Mouse (Mus musculus) urinary bladder, postnatal 25 days (tissue): Measurements from ENCODE around the gene Sppl3.
"Not testable (repeated sequence)": the region's sequence is repeated elsewhere in the genome, so short reads cannot be mapped to it uniquely, and the experiment has no call there.

Source experiments
- DNase-seq: peaks from one replicate; pipeline ENCODE4 v3.0.0; 2022; ENCODE audit warnings: low spot score

The Sppl3 gene

DNA sequence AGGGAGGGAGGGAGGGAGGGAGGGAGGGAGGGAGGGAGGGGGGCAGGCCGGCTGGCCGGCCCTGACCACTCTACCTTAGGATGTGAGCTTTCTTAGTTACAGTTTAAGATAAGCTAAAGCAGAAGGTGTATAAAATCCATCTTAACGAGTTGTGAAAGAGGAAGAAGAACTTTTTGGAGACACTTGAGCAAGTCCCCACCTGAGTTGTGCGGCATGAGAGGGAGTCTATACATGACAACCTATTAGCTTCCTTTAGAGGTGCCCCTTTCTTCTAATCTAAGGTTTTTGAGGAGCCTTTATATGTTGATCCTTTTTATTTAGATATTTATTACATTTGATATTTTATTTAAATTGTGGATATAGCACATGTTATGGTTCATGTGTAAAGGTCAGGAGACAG, 32.7 kb downstream of the Sppl3 start:
- DNase-seq = no peak

DNA sequence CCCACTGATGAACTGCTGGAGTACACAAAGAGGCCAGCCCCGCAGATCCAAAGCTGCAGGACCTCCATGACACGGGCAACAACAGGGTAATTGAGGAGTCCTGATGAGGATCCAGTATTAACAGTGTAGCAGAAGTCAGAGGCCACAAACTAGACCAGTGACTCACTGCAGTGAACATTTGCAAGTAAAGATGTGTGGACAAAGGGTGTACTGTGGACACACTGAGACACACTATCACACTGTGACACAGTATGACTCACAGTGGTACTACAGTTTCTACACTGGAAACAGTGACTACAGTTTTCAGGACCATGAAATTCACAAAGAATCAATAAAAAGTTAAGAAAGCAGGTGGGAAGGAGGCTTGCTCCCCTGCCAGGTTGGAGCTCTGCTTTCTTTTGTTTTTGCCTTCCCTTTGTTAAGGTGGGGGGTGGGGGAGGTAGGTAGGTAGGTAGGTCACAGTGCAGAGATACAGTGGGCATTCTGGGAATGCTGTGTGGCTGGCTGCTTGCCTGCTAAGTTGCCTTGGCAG, 34.3 kb downstream of the Sppl3 start:
- no peak for DNase-seq

DNA sequence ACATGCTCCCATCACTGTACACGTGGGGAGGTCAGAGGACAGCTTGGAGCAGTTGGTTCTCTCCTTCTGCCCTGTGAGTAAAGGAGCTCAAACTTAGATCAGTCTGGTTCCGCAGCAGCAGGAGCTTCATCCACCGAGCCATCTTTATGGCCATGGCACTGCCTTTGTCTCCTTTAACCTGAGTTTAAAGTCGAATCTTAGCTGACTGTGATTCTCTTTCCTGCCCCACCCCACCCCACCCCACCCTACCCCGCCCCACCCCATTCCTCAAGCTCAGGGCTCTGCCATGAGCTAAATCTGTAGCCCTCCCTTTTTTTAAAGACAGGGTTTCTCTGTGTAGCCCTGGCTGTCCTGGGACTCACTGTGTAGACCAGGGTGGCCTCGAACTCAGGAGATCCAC, 38.8 kb downstream of the Sppl3 start:
- no peak for DNase-seq

DNA sequence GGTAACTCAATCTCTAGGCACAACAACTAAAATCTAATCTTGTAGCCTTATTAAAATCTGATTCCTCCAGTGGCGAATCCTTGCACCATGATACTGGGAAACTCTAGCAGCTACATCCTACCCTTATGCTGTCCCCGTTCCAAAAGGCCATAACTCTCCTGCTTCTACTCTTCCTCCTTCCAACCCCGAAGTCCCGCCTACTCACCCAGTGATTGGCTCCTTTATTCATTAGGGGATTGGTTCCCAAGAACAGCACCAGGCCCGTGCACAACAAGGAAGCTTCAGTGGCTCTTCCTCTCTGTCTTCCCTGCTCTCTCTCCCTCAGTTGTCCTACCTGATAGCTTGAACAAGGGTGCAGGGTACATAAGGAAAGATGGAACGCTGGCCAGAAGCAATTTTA, 39.8 kb downstream of the Sppl3 start:
- DNase-seq = no peak

- DNase-seq = no peak
These were observed 41.6 kb downstream of the Sppl3 start for GRCm38 (mm10) chr5:115052546-115052945.

DNA sequence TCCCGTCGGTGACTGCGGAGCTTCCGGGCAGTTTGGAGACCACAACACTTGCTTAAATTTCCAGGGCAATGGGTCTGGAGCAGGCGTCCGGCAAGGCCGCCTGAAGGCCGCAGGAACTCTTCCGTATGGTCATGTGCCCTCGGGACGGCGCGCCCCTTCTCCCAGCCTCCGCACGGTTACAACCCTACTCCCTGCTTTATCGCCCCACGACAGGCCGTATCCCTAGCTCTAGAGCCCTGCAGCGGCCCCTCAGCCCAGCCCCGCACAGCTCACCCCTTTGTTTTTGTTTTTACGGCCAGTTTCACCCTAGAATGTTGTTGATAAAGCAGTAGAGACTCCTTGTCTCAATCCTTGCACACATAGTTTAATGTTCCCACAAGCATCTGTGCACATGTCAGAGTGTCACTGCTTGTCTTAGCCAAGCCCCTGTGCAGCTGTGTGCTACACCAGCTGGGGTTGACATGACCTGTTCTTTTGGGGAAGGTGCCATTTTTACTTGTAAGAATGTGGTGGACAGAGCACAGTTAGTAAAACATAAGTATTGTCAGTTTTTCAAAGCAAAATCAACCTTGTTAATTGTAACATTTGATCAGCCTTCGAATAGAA, 43.0 kb downstream of the Sppl3 start:
- DNase-seq = no peak

GRCm38 (mm10) chr5:115055418-115055817, 44.5 kb downstream of the Sppl3 start:
- no peak for DNase-seq

GRCm38 (mm10) chr5:115057153-115057552, 46.2 kb downstream of the Sppl3 start:
- no peak for DNase-seq

- no peak for DNase-seq
These were observed 47.8 kb downstream of the Sppl3 start for GRCm38 (mm10) chr5:115058584-115059297.

DNA sequence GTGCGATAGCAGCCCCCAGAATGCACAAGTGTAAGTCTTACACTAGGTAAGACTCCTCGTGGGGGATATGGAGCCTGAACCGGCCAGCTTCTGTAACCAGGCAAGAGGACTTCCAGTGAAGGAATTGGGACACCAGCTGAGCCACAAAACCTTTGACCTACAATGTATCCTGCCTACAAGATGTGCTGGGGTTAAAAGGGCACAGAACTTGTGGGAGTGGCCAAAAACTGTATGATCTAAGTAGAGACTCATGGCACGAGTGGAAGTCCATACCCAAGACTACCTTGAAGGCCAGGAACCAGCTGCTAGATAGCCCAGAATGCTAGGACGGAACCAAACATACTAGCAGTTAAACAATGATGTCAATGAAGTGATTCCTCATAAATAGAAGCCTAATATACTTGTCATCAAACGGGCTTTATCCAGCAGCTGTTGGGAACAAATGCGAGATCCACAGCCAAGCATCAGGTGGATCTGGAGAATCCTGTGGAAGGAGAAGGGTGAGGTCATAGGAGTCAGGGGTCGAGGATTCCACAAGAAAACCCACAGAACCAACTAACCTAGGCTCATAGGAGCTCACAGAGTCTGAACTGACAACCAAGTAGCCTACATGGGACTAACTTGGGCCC, 49.2 kb downstream of the Sppl3 start:
- DNase-seq = no peak

DNA sequence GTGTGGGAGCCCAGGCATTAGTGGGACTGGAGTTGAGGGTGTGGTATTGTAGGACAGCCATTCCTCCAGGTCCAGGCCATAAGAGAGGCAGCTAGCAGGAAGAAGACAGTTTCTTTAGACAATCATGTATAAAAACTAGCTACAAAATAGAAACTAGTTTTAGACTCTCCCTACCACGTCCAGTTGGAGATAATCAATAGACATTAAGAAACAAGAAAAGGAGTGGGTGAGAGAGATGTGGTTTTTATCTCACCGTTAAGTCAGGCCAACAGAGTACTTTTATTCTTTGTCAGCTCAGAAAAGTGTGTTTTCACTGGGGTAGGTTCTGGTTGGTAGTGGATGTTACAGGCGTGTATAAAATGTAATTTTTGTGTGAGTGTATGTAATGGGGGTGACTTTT, 50.0 kb downstream of the Sppl3 start:
- DNase-seq = no peak

DNA sequence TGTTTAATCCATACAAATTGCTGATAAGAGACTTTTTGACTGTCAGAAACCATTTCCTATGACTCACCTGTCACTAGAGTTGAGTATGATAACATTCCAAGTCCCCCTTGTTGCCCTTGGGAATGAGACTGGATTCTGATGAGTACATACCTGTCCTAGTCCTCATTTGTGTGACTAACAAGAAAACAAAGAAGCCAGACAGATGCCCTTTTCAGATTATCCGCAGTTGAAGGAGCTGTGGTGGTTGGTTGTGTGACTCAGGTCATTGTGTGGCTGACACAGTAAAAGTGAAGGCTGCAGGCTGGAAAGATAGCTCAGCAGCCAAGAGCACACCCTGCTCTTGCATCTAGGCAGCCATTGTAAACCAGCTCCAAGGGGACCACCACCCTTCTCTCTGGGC, 51.6 kb downstream of the Sppl3 start:
- DNase-seq = no peak

DNA sequence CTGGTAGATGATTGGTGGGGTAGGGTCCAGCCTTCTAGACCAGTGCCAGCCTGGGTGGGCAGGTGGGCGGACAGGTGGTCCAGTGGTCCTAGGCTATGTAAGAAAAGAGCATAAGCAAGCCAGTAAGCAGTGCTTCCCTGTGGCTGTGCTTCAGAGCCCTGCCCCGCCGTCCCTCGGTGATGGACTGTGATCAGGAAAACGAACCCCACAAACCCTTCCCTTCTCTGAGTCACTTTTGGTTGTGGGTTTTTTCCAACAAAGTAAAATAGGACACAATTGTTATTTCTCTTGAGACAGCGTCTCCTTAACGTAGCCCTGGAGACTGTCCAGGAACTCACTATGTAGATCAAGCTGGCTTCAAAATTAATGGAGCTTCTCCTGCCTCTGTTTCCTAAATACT, 52.5 kb downstream of the Sppl3 start:
- no peak for DNase-seq

- DNase-seq = no peak
These were observed 55.3 kb downstream of the Sppl3 start for GRCm38 (mm10) chr5:115066245-115066644.

DNA sequence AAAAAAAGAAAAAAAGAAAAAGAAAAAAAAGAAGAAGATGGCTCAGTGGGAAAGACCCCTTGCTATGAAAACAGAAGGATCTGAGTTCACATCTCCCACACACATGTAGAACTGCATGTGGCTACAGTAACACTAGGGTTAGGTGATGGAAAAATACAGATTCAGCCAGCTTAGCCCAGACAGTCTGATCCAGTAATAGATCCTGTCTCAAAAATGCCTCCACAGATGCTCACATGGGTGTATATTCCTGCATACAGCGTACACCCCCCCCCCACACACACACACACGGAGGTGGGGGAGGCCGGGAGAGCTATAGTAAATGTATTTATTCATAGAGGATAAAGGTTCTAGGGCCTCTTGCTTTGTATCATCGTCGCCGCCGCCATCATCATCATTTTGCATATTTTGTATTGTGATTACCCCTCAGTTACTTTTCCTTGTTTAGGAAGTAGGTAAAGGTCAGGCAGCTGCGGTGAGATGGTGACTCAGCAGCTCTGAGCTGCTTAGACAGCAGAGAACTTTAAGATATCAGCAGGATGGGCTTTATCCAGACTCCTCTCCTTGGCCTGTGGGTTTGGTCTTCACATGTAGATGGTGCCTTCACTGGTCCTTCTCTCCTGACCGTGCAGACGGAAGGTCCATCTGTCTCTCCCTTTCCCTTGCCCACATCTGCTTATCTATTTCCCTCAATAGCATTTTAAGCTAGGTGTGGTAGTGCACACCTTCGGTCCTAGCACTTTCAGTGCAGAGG, 57.9 kb downstream of the Sppl3 start:
- no peak for DNase-seq

- DNase-seq = no peak
These were observed 58.7 kb downstream of the Sppl3 start for GRCm38 (mm10) chr5:115069611-115070010.

DNA sequence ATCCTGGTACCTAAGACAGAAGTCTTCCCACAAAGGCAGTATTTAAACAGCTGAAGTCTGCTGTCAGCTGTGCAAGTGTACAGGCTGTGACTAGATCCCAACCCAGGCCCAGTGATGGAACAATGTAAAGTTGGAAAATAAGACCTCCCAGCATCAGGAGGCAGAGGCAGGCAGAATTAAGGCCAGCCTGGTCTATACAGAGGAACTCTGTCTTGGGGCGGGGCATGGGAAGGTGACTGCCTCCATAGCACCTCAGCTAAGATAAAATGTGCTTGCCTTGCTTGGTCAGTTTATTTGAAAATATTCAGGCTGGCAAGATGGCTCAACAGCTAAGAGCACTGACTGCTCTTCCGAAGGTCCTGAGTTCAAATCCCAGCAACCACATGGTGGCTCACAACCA, 59.5 kb downstream of the Sppl3 start:
- DNase-seq = no peak

DNA sequence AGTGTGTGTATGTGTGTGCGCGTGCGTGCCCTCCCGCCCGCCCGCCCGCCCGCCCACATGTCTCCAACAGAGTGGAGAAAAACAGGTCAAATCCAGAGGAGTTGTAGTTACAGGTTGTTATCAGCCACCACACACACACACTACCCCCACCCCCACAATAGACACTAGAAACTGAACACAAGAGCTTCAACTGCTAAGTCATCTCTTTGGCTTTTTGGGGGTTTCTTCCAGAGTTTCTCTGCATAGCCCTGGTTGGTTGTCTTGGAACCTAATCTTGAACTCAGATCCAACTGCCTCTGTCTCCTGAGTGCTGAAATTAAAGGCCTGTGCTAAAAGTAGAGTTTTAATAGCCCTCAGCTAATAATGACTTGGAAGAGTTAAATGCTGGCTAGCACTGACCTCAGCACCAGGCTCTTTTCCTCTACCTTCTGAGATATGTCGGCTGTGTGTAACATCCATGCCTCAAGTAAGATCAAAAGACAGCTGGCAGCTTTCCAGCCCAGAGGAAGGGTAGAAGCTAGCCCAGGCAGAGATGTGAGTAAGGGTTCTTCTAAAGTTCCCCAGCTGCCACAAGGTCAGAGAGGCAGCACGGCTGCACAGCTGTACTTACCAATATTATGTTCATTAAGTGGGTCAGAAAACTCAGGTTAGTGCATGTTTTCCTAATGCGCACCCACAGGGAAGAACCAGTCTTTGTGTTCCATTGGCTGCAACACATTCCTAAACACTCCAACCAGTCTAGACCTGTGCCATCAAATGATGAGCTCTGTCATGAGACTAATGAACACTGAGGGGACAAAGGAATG, 60.4 kb downstream of the Sppl3 start:
- DNase-seq = no peak

GRCm38 (mm10) chr5:115072143-115072542, 61.2 kb downstream of the Sppl3 start:
- DNase-seq = peak; percentile 32

DNA sequence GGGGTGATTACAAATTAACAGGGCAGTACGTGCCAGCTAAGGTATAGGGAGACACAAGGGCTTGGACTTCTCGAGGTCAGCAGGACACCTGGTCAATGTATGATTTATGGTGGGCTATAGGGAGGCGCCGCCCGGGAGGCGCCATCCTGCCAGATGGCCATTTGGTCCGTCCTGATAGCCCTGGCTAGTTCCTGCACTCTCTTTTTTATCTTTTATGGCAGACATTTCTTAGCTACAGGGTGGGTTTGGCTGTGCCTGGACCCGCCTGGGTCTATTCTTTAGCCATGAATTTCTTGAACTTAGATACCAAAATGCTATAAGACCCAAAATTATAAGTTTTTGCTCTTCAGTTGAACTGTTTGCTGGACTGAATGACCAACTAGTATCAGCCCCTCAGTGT, 62.4 kb downstream of the Sppl3 start:
- DNase-seq = not testable (repeated sequence)

DNA sequence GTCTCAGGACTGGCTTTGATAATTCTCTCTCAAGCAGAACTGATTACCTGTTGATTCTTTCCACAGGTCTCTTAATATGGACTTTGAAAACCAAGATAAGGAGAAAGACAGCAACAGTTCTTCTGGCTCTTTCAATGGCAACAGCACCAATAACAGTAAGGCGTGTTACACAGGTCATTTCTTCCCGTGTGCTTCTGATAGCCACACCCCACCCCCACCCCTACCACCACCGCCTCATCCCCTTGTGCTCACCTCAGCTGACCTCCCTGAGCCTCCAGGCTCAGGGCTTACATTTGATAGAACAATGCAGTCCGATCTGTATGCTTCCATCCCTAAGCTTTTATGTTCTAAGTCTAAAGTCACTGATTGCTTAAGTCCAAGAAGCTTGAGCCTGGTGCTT, 63.8 kb downstream of the Sppl3 start:
- DNase-seq = no peak
